Mouse (Mus musculus) CH12.LX (cell line): ENCODE results near the gene Mms19. TPM values are rescaled to one million over a fixed set of nuclear protein-coding genes. Genes with fewer than 3 reads are reported as not detected.

Experiments used
- DNase-seq: peaks from one replicate; pipeline ENCODE4 v3.0.0-alpha.2; 2013; ENCODE audit errors: extremely low read depth
- H3K27ac ChIP-seq: 2 replicates; pipeline ENCODE4 v1.5.1; 2012; ENCODE audit warnings: low read depth, mild to moderate bottlenecking, control low read depth, moderate library complexity; ENCODE audit not compliant: insufficient read depth
- H3K27me3 ChIP-seq: replicated peaks from 2 replicates; pipeline ENCODE3; 2012; ENCODE audit warnings: inconsistent platforms
- H3K36me3 ChIP-seq, 2 experiments: replicated peaks in 1 of 2; 2 replicates each; pipeline versions ENCODE3 to v1.6.1; 2012; ENCODE audit warnings: inconsistent platforms in 1 of 2, low read length in 1 of 2, mild to moderate bottlenecking in 1 of 2, mixed read lengths in 1 of 2, moderate library complexity in 1 of 2; ENCODE audit not compliant: control insufficient read depth in 1 of 2, insufficient read depth in 1 of 2
- H3K4me1 ChIP-seq, 2 experiments: 2 replicates each; pipeline ENCODE4 v1.6.1; 2012; ENCODE audit warnings: inconsistent platforms in 1 of 2, moderate library complexity in 1 of 2; ENCODE audit not compliant: insufficient read depth in 2 of 2, control insufficient read depth in 1 of 2
- H3K4me2 ChIP-seq: 2 replicates; pipeline ENCODE4 v1.6.1; 2012; ENCODE audit warnings: low read depth, mild to moderate bottlenecking, control low read depth; ENCODE audit not compliant: poor library complexity, insufficient read depth, severe bottlenecking
- H3K4me3 ChIP-seq, 3 experiments: fragments of 150-350 bp in 1 of 3; sonication (generic) in 1 of 3; replicated peaks in 1 of 3; 2 replicates each; pipeline versions ENCODE3 to v1.5.1; 2011 to 2012; ENCODE audit warnings: low read depth in 2 of 3, low read length in 2 of 3, mild to moderate bottlenecking in 2 of 3, moderate library complexity in 2 of 3, control low read depth in 1 of 3, improper control_type of control experiment in 1 of 3, inconsistent platforms in 1 of 3, mixed read lengths in 1 of 3; ENCODE audit not compliant: poor library complexity in 1 of 3
- H3K79me2 ChIP-seq: replicated peaks from 2 replicates; pipeline ENCODE4 v1.6.1; 2012; ENCODE audit warnings: mild to moderate bottlenecking, moderate library complexity; ENCODE audit not compliant: control insufficient read depth, poor library complexity, insufficient read depth, severe bottlenecking; ENCODE audit errors: extremely low read depth
- H3K9ac ChIP-seq: 2 replicates; pipeline ENCODE4 v1.6.1; 2012; ENCODE audit warnings: low read depth, mild to moderate bottlenecking, control low read depth, moderate library complexity; ENCODE audit not compliant: insufficient read depth
- H3K9me3 ChIP-seq: replicated peaks from 2 replicates; pipeline ENCODE3; 2012; ENCODE audit warnings: low read length, inconsistent platforms, mixed read lengths
- BHLHE40 ChIP-seq: IDR thresholded peaks from 2 replicates; pipeline ENCODE4 v1.6.1; 2011; ENCODE audit warnings: mild to moderate bottlenecking, low read depth, low read length, improper control_type of control experiment
- CHD1 ChIP-seq: IDR thresholded peaks from 2 replicates; pipeline ENCODE4 v1.6.1; 2012; ENCODE audit warnings: low read depth, low read length, improper control_type of control experiment, inconsistent platforms
- CHD2 ChIP-seq: IDR thresholded peaks from 2 replicates; pipeline ENCODE4 v1.6.1; 2011; ENCODE audit warnings: low read length, improper control_type of control experiment
- E2F4 ChIP-seq: IDR thresholded peaks from 2 replicates; pipeline ENCODE4 v1.6.1; 2011; ENCODE audit warnings: low read depth, low read length, improper control_type of control experiment; ENCODE audit not compliant: insufficient replicate concordance
- ELF1 ChIP-seq: IDR thresholded peaks from 2 replicates; pipeline ENCODE4 v1.6.1; 2014; ENCODE audit warnings: low read depth, mild to moderate bottlenecking, inconsistent platforms, low read length, improper control_type of control experiment
- EP300 ChIP-seq: IDR thresholded peaks from 2 replicates; pipeline ENCODE4 v1.6.1; 2011; ENCODE audit warnings: low read length, improper control_type of control experiment
- ETS1 ChIP-seq: conservative IDR thresholded peaks from 2 replicates; pipeline ENCODE4 v1.6.1; 2012; ENCODE audit warnings: low read depth, mild to moderate bottlenecking, inconsistent platforms, low read length, improper control_type of control experiment, moderate library complexity
- GABPA ChIP-seq: IDR thresholded peaks from 2 replicates; pipeline ENCODE4 v1.6.1; 2012; ENCODE audit warnings: low read depth, low read length, improper control_type of control experiment, inconsistent platforms; ENCODE audit not compliant: insufficient replicate concordance
- HCFC1 ChIP-seq: IDR thresholded peaks from 2 replicates; pipeline ENCODE4 v1.6.1; 2012; ENCODE audit warnings: low read depth, mild to moderate bottlenecking, inconsistent platforms, low read length, improper control_type of control experiment
- JUN ChIP-seq: IDR thresholded peaks from 2 replicates; pipeline ENCODE4 v1.6.1; 2011; ENCODE audit warnings: low read depth, mild to moderate bottlenecking, low read length, improper control_type of control experiment, moderate library complexity; ENCODE audit not compliant: insufficient read depth
- MAFK ChIP-seq: IDR thresholded peaks from 2 replicates; pipeline ENCODE4 v1.6.1; 2011; ENCODE audit warnings: low read length, improper control_type of control experiment; ENCODE audit not compliant: insufficient replicate concordance
- MAX ChIP-seq: IDR thresholded peaks from 2 replicates; pipeline ENCODE4 v1.6.1; 2011; ENCODE audit warnings: low read length, improper control_type of control experiment
- MAZ ChIP-seq: IDR thresholded peaks from 2 replicates; pipeline ENCODE4 v1.6.1; 2012; ENCODE audit warnings: low read depth, mild to moderate bottlenecking, inconsistent platforms, low read length, improper control_type of control experiment, moderate library complexity
- MEF2A ChIP-seq: IDR thresholded peaks from 2 replicates; pipeline ENCODE4 v1.6.1; 2014; ENCODE audit warnings: low read depth, mild to moderate bottlenecking, inconsistent platforms, low read length, improper control_type of control experiment, borderline replicate concordance
- MXI1 ChIP-seq: IDR thresholded peaks from 2 replicates; pipeline ENCODE4 v1.6.1; 2011; ENCODE audit warnings: mild to moderate bottlenecking, low read depth, low read length, improper control_type of control experiment
- MYC ChIP-seq: IDR thresholded peaks from 2 replicates; pipeline ENCODE4 v1.6.1; 2011; ENCODE audit warnings: low read depth, mild to moderate bottlenecking, improper control_type of control experiment, low read length
- NELFE ChIP-seq: IDR thresholded peaks from 2 replicates; pipeline ENCODE4 v1.6.1; 2011; ENCODE audit warnings: low read depth, low read length, improper control_type of control experiment
- NRF1 ChIP-seq: IDR thresholded peaks from 2 replicates; pipeline ENCODE4 v1.6.1; 2014; ENCODE audit warnings: low read depth, mild to moderate bottlenecking, inconsistent platforms, low read length, improper control_type of control experiment, moderate library complexity
- PAX5 ChIP-seq: IDR thresholded peaks from 2 replicates; pipeline ENCODE4 v1.6.1; 2012; ENCODE audit warnings: low read length, inconsistent platforms, mixed read lengths
- POLR2A ChIP-seq: IDR thresholded peaks from 2 replicates; pipeline ENCODE4 v1.6.1; 2011; ENCODE audit warnings: low read depth, mild to moderate bottlenecking, improper control_type of control experiment, low read length
- POLR2AphosphoS2 ChIP-seq: IDR thresholded peaks from 2 replicates; pipeline ENCODE4 v1.6.1; 2011; ENCODE audit warnings: low read depth, low read length, improper control_type of control experiment
- RCOR1 ChIP-seq: conservative IDR thresholded peaks from 2 replicates; pipeline ENCODE4 v1.6.1; 2012; ENCODE audit warnings: low read depth, mild to moderate bottlenecking, inconsistent platforms, low read length, improper control_type of control experiment
- SMC3 ChIP-seq: IDR thresholded peaks from 2 replicates; pipeline ENCODE4 v1.6.1; 2011; ENCODE audit warnings: low read depth, low read length, improper control_type of control experiment
- TBP ChIP-seq: conservative IDR thresholded peaks from 2 replicates; pipeline ENCODE4 v1.6.1; 2011; ENCODE audit warnings: low read depth, low read length, improper control_type of control experiment
- UBTF ChIP-seq: IDR thresholded peaks from 2 replicates; pipeline ENCODE4 v1.6.1; 2012; ENCODE audit warnings: low read depth, mild to moderate bottlenecking, inconsistent platforms, low read length, improper control_type of control experiment, moderate library complexity
- USF1 ChIP-seq: IDR thresholded peaks from 2 replicates; pipeline ENCODE4 v1.6.1; 2014; ENCODE audit warnings: low read depth, mild to moderate bottlenecking, inconsistent platforms, low read length, improper control_type of control experiment
- USF2 ChIP-seq: conservative IDR thresholded peaks from 2 replicates; pipeline ENCODE4 v1.6.1; 2011; ENCODE audit warnings: low read depth, low read length, improper control_type of control experiment
- ZC3H11A ChIP-seq: IDR thresholded peaks from 2 replicates; pipeline ENCODE4 v1.6.1; 2012; ENCODE audit warnings: low read depth, mild to moderate bottlenecking, inconsistent platforms, low read length, improper control_type of control experiment
- ZNF384 ChIP-seq: IDR thresholded peaks from 2 replicates; pipeline ENCODE4 v1.6.1; 2012; ENCODE audit warnings: low read depth, low read length, improper control_type of control experiment, inconsistent platforms
- dilution Hi-C: fragments of 300-500 bp; cut with MboI; formaldehyde crosslinking; loops from 2 replicates; pipeline ENCODE4 v1.14.3; 2020; ENCODE audit warnings: low sequenced_read_pairs; ENCODE audit not compliant: extremely low pct_unique_long_range_greater_than_20kb, extremely low pct_ligation_motif_present
- in situ Hi-C: fragments of 300-500 bp; cut with MboI; formaldehyde crosslinking; loops from 3 replicates; pipeline ENCODE4 v1.14.3; 2019; ENCODE audit warnings: low sequenced_read_pairs, low pct_ligation_motif_present, low pct_unique_long_range_greater_than_20kb, mixed read lengths
- polyA plus RNA-seq: library from polyadenylated mRNA; unstranded; fragments of >175 nt; gene quantifications from 2 replicates; pipeline ENCODE4 v1.2.1, GENCODE M21; 2012; ENCODE audit warnings: low read depth; ENCODE audit not compliant: insufficient read length
- total RNA-seq, 2 experiments: library from RNA; depleted of rRNA; stranded (reverse); fragments of 300-350 nt in 1 of 2; fragments of >200 nt in 1 of 2; gene quantifications; 2 replicates each; pipeline ENCODE4 v1.2.3; 2012 to 2014

The Mms19 gene
- total and polyA plus RNA-seq, 3 experiments, result 32.1 to 46.3 (median 43.3) TPM

DNA sequence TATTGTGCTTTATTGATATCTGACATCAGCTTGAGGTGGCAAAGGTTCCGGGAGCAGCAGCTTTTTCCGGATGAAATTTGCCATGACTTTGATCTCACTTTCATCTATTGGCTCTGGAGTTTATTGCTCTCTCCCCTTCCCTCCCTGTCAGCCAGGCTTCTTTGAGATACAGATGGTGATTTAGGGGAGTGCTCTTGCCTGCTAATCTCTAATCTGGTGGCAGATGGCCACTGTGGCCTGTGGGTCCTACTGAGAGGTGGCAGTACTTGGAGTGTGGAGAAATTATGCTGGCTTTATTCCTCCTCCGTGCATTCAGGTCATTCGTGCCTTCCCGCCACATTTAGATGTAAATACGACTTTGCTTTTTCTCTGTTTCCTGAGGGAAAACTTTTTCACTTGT, 46.8 kb downstream of the Mms19 start:
- peak overlapping the region; percentile 96 to 99 (median 98) for H3K4me3 ChIP-seq
- no peak for TF ChIP-seq JUN
- TF ChIP-seq MXI1, result peak; percentile 17; the same call in 1 of the 2 replicates
- TF ChIP-seq, all 38 proteins: peak for 1
- no peak for DNase-seq
- no peaks in the 10 kb centered on the region for H3K27me3 ChIP-seq
- peak overlapping the region; percentile 86 for H3K9ac ChIP-seq
- no peak overlapping the region for H3K27ac ChIP-seq
- H3K36me3 ChIP-seq, result peaks cover 29 to 56% of the 10 kb centered on the region in 2 experiments
- H3K9me3 ChIP-seq, result no peaks in the 10 kb centered on the region
- peaks cover 8 to 36% of the 10 kb centered on the region in 2 experiments; a peak in 3 of 4 replicates for H3K4me1 ChIP-seq
- H3K4me2 ChIP-seq, result peak overlapping the region; percentile 91
- dilution Hi-C loops, result no loop called here
- in situ Hi-C loops, result loop anchor here (5.0 kb wide), 1 partner anchor 53 kb away; no protein-coding TSS in a partner anchor
- peaks cover 59% of the 10 kb centered on the region for H3K79me2 ChIP-seq

DNA sequence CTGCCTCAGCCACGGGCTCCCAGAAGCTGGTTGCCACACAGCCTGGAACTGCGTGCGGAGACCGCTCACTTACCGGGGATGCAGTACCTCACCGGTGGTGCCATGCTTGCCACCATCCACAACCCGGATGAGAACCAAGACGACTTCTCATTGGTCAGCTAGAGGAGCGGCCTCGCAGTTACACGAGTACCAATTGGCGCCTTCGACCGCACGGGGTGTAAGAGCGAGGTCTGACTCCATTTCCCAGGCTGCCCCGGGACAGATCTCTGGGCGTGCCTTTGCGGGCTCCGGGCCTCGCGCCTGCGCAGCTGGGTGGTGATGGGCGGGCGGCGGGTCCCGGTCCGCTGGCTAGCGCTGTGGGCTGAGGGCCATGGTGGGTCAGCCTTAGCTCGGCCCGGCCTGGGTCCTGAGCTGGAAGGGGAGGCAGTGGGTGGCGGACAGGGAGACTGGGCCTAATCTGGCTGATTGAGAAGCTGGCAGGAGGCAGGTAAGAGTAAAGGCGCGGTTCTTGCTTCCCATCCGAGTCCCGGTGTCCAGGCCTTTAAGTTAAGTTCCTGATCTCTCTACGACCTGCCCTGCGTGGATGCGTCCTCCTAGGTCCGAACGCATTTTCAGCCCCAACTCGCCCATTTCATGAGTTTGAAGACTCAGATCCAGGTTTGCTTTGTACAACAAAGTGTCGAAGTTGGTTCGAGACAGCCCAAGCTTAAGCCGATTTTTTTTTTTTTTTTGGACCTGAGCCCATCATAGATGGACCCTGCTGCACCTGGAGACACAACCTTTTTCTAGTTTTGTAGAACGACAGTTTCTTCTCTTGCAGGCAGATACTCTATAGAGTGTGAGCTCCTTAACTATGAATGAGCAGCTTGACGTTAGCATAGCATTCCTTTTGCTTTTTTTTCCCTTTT, 47.5 kb downstream of the Mms19 start, which contains the start of the genes Exosc1 and Zdhhc16:
TSS of gene Exosc1 (minus strand) at position 245 of the 908 bp plus-strand sequence.
TSS of gene Zdhhc16 (plus strand) at position 302 of the 908 bp plus-strand sequence.
- Histone ChIP-seq H3K27ac (peak within 1 kb of the TSS; percentile 61), H3K79me2 (peaks cover 59% of the 10 kb centered on the region), H3K9ac (peak within 1 kb of the TSS; percentile 86), H3K4me3 (peak within 1 kb of the TSS; percentile 96 to 99 (median 98)), H3K9me3 (no peaks in the 10 kb centered on the region), H3K4me1 (peaks cover 8 to 36% of the 10 kb centered on the region in 2 experiments; a peak in 3 of 4 replicates), H3K27me3 (no peaks in the 10 kb centered on the region), H3K36me3 (peaks cover 29 to 59% of the 10 kb centered on the region in 2 experiments), H3K4me2 (peak within 1 kb of the TSS; percentile 91)
- peak; percentile 98 for DNase-seq
- dilution Hi-C loops (no loop called here), in situ Hi-C loops (loop anchor here (5.0 kb wide), 1 partner anchor 54 kb away; no protein-coding TSS in a partner anchor)
- peak; percentile 37; the same call in 1 of the 2 replicates for TF ChIP-seq BHLHE40
- TF ChIP-seq MEF2A, result no peak
- TF ChIP-seq RCOR1, result no peak
- TF ChIP-seq ZC3H11A, result no peak
- no peak; the same call in 1 of the 2 replicates for TF ChIP-seq UBTF
- peak; percentile 83; the same call in 1 of the 2 replicates for TF ChIP-seq TBP
- TF ChIP-seq NELFE, result peak; percentile 89
- TF ChIP-seq MAFK, result no peak
- no peak for TF ChIP-seq EP300
- peak; percentile 99 for TF ChIP-seq MYC
- TF ChIP-seq MXI1, result peak; percentile 97
- TF ChIP-seq POLR2AphosphoS2, result no peak
- TF ChIP-seq JUN, result no peak
- TF ChIP-seq MAX, result peak; percentile 92
- no peak for TF ChIP-seq ETS1
- TF ChIP-seq SMC3, result no peak
- TF ChIP-seq ZNF384, result peak; percentile 67
- TF ChIP-seq CHD2, result peak; percentile 96
- TF ChIP-seq HCFC1, result peak; percentile 97
- peak; percentile 95 for TF ChIP-seq ELF1
- TF ChIP-seq CHD1, result no peak
- TF ChIP-seq NRF1, result peak; percentile 99
- peak; percentile 44; the same call in 1 of the 2 replicates for TF ChIP-seq GABPA
- no peak for TF ChIP-seq PAX5
- TF ChIP-seq USF2, result no peak
- TF ChIP-seq POLR2A, result peak; percentile 93
- TF ChIP-seq MAZ, result 0 out of 2 replicates have a peak, but pooled peaks have one; percentile 35
- peak; percentile 62 for TF ChIP-seq USF1
- no peak for TF ChIP-seq E2F4
